Mouse (Mus musculus): ENCODE measurements at regions not wholly inside any gene's neighbourhood (a gene's known extent, or its start where the extent isn't known, plus 50 kb on each side); places are given as distances from the start of the nearest gene placed in this dataset.
A peak's percentile ranks its signal among the peaks of the same experiment; 100 is the strongest.

DNA sequence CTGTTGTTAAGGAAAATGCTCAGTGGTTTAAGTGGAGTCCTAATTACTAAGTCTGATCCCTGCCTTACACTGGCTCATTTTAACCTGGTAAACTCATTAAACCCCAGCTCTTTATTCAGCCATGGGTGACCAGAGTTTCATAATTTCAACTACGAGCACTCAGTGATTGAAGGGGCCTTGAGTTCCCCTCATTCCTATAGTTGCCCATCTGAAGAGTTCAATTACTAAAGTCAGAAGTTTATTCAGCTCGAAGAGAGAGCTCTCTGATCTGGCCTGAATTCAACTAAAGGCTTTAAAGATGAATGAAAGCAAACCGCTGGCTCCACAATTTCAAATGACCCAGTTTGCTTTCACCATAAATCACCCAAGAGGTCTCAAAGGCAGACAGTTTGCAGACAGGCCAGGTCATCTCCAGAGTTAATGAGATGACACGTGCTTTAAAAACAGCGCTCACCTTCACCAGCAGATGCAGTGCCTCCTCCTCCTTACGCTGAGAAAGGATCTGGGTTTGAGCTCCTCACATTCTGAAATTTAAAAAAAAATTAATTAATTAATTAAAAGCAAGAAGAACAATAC lies 154.3 kb upstream of the Slc24a2 start:
- no peak for ATAC-seq (ENCODE audit: insufficient number of reproducible peaks, low FRiP score, low TSS enrichment, low read depth)
- H3K9ac ChIP-seq (ENCODE audit: low read length), result no peak overlapping the region
- H3K9me3 ChIP-seq (ENCODE audit: control insufficient read depth, low read length), result no peaks in the 10 kb centered on the region
- H3K4me3 ChIP-seq (ENCODE audit: low read depth, low read length), result no peak overlapping the region
- no peak overlapping the region for H3K27ac ChIP-seq (replicated peaks; ENCODE audit: low read depth, low read length)
- no peaks in the 10 kb centered on the region for H3K36me3 ChIP-seq (ENCODE audit: control insufficient read depth, insufficient read depth, low read length)
- H3K4me1 ChIP-seq (ENCODE audit: control insufficient read depth, insufficient read depth, low read length), result peaks cover 10% of the 10 kb centered on the region; the same call in 1 of the 2 replicates
- 8% methylated on average over 6 of the region's 6 CpGs for WGBS
- DNase-seq (ENCODE audit: low spot score), result no peak
- no peaks in the 10 kb centered on the region for H3K27me3 ChIP-seq (ENCODE audit: control insufficient read depth, insufficient read depth, low read length)
- no peak overlapping the region for H3K4me2 ChIP-seq (ENCODE audit: low read depth, severe bottlenecking)

DNA sequence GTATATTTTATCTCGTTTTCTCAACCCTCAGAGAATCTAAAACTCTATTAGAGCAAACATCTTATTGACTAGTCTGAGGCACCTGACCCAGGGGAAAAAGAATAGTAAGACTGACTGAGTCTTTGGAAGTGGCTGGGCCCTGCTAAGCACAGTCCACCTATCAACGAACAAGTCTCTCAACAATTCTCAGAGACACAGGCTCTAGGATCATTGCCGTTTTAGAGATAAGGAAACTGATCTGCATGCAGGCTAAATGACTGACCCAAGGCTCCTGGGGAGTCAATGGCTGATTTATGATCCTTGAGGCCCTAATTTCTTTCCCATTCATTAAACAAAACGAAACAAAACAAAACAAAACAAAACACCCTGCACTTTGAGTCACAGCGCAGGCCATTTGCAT lies 150.4 kb upstream of the Slc24a2 start:
- H3K27me3 ChIP-seq (ENCODE audit: control insufficient read depth, insufficient read depth, low read length), result no peaks in the 10 kb centered on the region
- 42% methylated on average over 5 of the region's 5 CpGs for WGBS
- no peak for DNase-seq (ENCODE audit: low spot score)
- H3K9me3 ChIP-seq (ENCODE audit: control insufficient read depth, low read length), result no peaks in the 10 kb centered on the region
- no peak overlapping the region for H3K27ac ChIP-seq (replicated peaks; ENCODE audit: low read depth, low read length)
- ATAC-seq (ENCODE audit: insufficient number of reproducible peaks, low FRiP score, low TSS enrichment, low read depth), result no peak
- no peaks in the 10 kb centered on the region for H3K36me3 ChIP-seq (ENCODE audit: control insufficient read depth, insufficient read depth, low read length)
- no peak overlapping the region for H3K9ac ChIP-seq (ENCODE audit: low read length)
- no peak overlapping the region for H3K4me2 ChIP-seq (ENCODE audit: low read depth, severe bottlenecking)
- H3K4me1 ChIP-seq (ENCODE audit: control insufficient read depth, insufficient read depth, low read length), result peaks cover 18% of the 10 kb centered on the region; the same call in 1 of the 2 replicates
- no peak overlapping the region for H3K4me3 ChIP-seq (ENCODE audit: low read depth, low read length)

DNA sequence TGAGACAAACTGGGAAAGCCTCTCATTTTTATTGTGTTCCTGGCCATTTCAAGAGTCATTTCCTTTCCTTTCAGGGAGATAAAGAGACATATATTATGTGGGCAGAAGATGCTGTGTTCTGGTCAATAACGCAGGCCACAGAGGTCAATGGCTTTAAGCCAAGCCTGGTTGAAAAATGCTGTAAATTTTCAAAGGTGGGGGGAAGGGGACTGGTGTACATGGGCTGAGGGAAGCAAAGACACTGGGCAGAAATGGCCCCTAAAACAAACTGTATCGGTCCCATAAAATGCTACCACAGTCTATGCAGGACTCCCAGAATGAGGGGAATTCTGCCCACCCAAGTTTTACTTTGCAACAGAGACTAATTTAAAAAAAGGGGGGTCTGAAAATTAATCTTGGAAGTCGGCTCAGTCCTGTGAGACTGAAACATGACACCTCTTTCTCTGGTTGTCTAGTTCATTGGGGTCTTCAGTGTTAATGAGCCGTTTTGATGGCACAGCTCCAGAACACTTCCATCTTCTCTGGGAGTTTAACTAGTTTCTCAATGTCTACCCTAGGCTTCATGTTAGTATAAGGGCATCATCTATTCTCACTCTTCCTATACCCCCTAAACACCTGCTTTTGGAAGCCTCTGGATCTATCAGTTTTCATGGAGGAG lies 149.4 kb upstream of the Slc24a2 start:
- Histone ChIP-seq H3K36me3 (ENCODE audit: control insufficient read depth, insufficient read depth, low read length) (no peaks in the 10 kb centered on the region), H3K27ac (replicated peaks; ENCODE audit: low read depth, low read length) (no peak overlapping the region), H3K4me1 (ENCODE audit: control insufficient read depth, insufficient read depth, low read length) (peaks cover 18% of the 10 kb centered on the region; the same call in 1 of the 2 replicates), H3K4me2 (ENCODE audit: low read depth, severe bottlenecking) (no peak overlapping the region), H3K9ac (ENCODE audit: low read length) (no peak overlapping the region), H3K27me3 (ENCODE audit: control insufficient read depth, insufficient read depth, low read length) (no peaks in the 10 kb centered on the region), H3K4me3 (ENCODE audit: low read depth, low read length) (no peak overlapping the region), H3K9me3 (ENCODE audit: control insufficient read depth, low read length) (no peaks in the 10 kb centered on the region)
- DNase-seq (ENCODE audit: low spot score), result peak; percentile 19
- ATAC-seq (ENCODE audit: insufficient number of reproducible peaks, low FRiP score, low TSS enrichment, low read depth), result no peak
- WGBS, result 10% methylated on average over 4 of the region's 4 CpGs

DNA sequence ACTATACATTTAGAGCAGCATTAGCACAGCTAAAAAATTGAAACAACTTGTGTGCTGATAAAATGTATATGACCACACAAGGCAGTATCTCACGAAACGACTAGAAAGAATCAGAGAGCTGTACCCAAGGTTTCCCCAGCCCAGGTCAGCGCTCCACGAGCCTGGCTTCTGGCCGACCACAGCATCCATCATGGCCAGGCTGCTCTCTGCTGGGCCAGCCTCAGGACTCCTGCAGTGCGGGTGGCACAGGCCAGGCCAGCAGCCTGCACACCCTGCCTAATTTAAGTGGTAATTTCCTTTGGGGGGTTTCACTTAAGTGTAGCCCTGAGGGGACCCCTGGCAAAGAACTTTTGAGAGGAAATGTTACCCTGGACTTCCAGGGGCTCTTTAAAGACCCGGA lies 141.7 kb upstream of the Slc24a2 start:
- peaks cover 17% of the 10 kb centered on the region for H3K4me1 ChIP-seq (ENCODE audit: control insufficient read depth, insufficient read depth, low read length)
- H3K9me3 ChIP-seq (ENCODE audit: control insufficient read depth, low read length), result no peaks in the 10 kb centered on the region
- H3K36me3 ChIP-seq (ENCODE audit: control insufficient read depth, insufficient read depth, low read length), result no peaks in the 10 kb centered on the region
- 13% methylated on average over 7 of the region's 7 CpGs for WGBS
- no peak overlapping the region for H3K9ac ChIP-seq (ENCODE audit: low read length)
- H3K27ac ChIP-seq (replicated peaks; ENCODE audit: low read depth, low read length), result no peak overlapping the region
- no peak for DNase-seq (ENCODE audit: low spot score)
- ATAC-seq (ENCODE audit: insufficient number of reproducible peaks, low FRiP score, low TSS enrichment, low read depth), result peak; percentile 45
- H3K4me2 ChIP-seq (ENCODE audit: low read depth, severe bottlenecking), result no peak overlapping the region
- H3K27me3 ChIP-seq (ENCODE audit: control insufficient read depth, insufficient read depth, low read length), result no peaks in the 10 kb centered on the region
- no peak overlapping the region for H3K4me3 ChIP-seq (ENCODE audit: low read depth, low read length)

DNA sequence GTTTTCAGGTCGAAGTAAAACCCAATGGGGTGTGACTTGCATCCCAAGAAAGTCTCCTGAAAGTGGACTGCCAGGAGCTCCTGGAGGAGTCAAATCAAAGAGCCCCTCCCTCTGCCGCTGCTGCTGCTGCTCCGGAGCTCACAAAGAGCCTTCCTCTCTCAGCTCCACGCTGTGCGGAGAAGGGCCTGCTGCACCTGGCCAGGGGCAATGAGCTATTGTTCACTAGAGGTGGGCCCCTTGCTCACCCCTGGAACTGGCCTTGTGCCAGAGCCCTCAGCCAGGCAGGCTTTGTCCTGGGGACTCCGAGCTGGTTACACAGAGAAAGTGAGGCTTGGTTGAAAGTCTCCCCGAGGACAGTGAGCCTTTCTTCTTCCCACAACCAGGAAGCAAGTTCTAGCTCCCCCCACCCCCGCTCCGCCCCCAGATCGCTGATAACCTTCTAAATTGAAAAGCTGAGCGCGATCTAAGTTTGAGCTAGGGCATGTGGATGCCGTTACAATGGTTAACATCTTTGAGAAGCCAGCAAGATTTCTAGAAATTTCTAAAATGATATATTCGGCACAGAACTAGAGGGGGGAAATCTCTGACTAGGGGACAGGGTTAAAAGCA lies 139.5 kb upstream of the Slc24a2 start:
- Histone ChIP-seq H3K9me3 (ENCODE audit: control insufficient read depth, low read length) (no peaks in the 10 kb centered on the region), H3K36me3 (ENCODE audit: control insufficient read depth, insufficient read depth, low read length) (no peaks in the 10 kb centered on the region), H3K9ac (ENCODE audit: low read length) (peak overlapping the region; percentile 43), H3K27me3 (ENCODE audit: control insufficient read depth, insufficient read depth, low read length) (no peaks in the 10 kb centered on the region), H3K4me1 (ENCODE audit: control insufficient read depth, insufficient read depth, low read length) (peaks cover 17% of the 10 kb centered on the region), H3K4me2 (ENCODE audit: low read depth, severe bottlenecking) (peak overlapping the region; percentile 25), H3K27ac (replicated peaks; ENCODE audit: low read depth, low read length) (peak overlapping the region; percentile 33), H3K4me3 (ENCODE audit: low read depth, low read length) (no peak overlapping the region; the same call in 1 of the 2 replicates)
- DNase-seq (ENCODE audit: low spot score), result peak; percentile 71
- ATAC-seq (ENCODE audit: insufficient number of reproducible peaks, low FRiP score, low TSS enrichment, low read depth), result peak; percentile 72
- WGBS, result 15% methylated on average over 14 of the region's 14 CpGs

DNA sequence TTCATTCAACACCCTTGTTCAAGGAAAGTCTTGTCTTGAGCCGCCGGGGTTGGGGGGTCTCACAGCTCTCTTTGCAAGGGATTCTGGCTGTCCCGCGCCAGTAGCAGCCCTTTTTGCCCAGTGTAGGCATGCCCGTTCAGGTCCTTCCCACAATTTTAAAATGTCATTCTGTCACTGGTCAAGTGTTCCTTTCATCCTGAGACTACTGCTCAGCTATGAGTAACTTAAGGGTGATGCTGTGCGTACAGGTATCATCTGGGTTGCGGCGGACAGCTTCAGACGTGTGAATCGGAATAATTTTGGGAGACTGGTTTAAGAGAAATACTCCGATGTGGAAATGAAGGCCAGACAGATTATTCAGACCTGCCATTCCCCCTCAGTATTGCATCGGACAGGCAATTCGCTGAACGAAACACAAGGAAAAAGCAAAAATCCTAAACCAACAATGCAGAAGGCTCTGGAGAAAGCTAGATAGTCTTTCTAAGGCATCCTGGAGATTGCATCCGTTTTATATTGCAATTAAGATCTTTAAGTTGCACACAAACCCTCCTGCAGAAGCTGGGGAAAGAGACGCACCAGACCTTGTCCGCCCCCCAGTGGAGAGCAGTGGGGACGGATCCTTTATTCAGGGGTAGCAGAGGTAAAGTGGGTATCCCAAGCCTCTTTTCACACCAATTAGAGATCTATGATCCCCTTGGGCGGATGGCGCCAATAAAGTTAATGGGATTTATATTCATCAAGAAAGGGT lies 138.3 kb upstream of the Slc24a2 start:
- no peaks in the 10 kb centered on the region for H3K36me3 ChIP-seq (ENCODE audit: control insufficient read depth, insufficient read depth, low read length)
- H3K4me1 ChIP-seq (ENCODE audit: control insufficient read depth, insufficient read depth, low read length), result peaks cover 17% of the 10 kb centered on the region
- H3K27me3 ChIP-seq (ENCODE audit: control insufficient read depth, insufficient read depth, low read length), result no peaks in the 10 kb centered on the region
- 6% methylated on average over 20 of the region's 20 CpGs for WGBS
- H3K9ac ChIP-seq (ENCODE audit: low read length), result peak overlapping the region; percentile 81
- peak overlapping the region; percentile 70 for H3K4me2 ChIP-seq (ENCODE audit: low read depth, severe bottlenecking)
- H3K9me3 ChIP-seq (ENCODE audit: control insufficient read depth, low read length), result no peaks in the 10 kb centered on the region
- 0 out of 2 replicates have a peak overlapping the region, but pooled peaks have one; percentile 47 for H3K27ac ChIP-seq (replicated peaks; ENCODE audit: low read depth, low read length)
- peak overlapping the region; percentile 37 for H3K4me3 ChIP-seq (ENCODE audit: low read depth, low read length)
- DNase-seq (ENCODE audit: low spot score) (peak; percentile 86), ATAC-seq (ENCODE audit: insufficient number of reproducible peaks, low FRiP score, low TSS enrichment, low read depth) (peak; percentile 61; the same call in 1 of the 2 replicates)

DNA sequence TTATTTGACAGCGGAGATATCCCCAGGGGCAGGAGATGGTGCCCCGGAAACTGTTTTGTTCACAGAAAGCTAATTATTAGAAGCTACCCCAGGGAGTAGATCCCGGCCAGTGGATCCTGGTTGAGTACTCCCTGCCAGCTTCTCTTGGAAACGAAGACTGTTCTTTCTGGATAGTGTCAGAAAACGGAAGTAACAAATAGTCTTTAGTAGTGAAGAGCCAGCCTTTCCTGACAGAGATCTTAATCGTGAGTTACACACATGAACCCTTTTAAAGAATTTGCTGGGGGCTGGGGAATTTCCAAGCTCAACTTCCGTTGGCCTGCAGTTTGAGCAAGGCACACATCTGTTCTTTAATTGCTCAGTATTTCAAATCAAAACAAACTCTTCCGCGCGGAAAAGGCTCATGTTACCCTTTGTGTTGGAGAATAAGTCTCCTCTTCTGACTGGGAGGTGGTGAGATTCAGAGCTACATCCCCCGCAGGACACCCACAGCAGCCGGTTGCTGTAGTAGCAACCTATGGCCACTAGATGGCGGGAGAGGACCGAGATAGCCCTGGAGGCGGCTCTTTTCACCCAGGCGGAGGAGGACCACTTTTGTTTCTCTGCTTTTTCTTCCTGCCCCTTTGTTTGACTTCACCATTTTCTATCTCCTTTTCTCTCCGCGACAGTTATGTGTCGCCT lies 137.6 kb upstream of the Slc24a2 start:
- Histone ChIP-seq H3K9me3 (ENCODE audit: control insufficient read depth, low read length) (no peaks in the 10 kb centered on the region), H3K4me2 (ENCODE audit: low read depth, severe bottlenecking) (peak overlapping the region; percentile 70), H3K27ac (replicated peaks; ENCODE audit: low read depth, low read length) (0 out of 2 replicates have a peak overlapping the region, but pooled peaks have one; percentile 47), H3K4me3 (ENCODE audit: low read depth, low read length) (peak overlapping the region; percentile 37), H3K27me3 (ENCODE audit: control insufficient read depth, insufficient read depth, low read length) (no peaks in the 10 kb centered on the region), H3K36me3 (ENCODE audit: control insufficient read depth, insufficient read depth, low read length) (no peaks in the 10 kb centered on the region), H3K4me1 (ENCODE audit: control insufficient read depth, insufficient read depth, low read length) (peaks cover 17% of the 10 kb centered on the region), H3K9ac (ENCODE audit: low read length) (peak overlapping the region; percentile 81)
- DNase-seq (ENCODE audit: low spot score) (peak; percentile 89), ATAC-seq (ENCODE audit: insufficient number of reproducible peaks, low FRiP score, low TSS enrichment, low read depth) (peak; percentile 79; the same call in 1 of the 2 replicates)
- 10% methylated on average over 19 of the region's 19 CpGs for WGBS

DNA sequence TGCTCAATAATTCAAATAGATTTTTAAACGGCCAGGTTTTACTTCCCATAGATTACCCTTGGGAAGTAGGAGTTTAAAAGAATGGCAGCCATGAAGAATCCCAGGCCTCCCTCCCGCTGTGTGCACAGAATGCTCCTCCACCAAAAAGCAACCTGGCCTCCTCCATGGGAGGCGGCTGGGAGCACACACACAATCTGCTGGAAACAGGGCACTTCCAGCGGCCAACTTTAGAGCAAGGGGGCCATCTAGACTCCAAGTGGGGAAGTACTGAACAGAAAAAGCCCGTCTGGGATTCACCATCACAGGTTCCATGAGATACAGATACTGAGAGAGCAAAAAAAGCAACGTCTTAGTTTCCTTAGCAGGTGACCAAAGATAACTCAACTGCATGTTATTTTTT lies 131.9 kb upstream of the Slc24a2 start:
- Histone ChIP-seq H3K4me2 (ENCODE audit: low read depth, severe bottlenecking) (no peak overlapping the region), H3K36me3 (ENCODE audit: control insufficient read depth, insufficient read depth, low read length) (no peaks in the 10 kb centered on the region), H3K27ac (replicated peaks; ENCODE audit: low read depth, low read length) (no peak overlapping the region), H3K9ac (ENCODE audit: low read length) (no peak overlapping the region), H3K4me1 (ENCODE audit: control insufficient read depth, insufficient read depth, low read length) (no peaks in the 10 kb centered on the region), H3K27me3 (ENCODE audit: control insufficient read depth, insufficient read depth, low read length) (no peaks in the 10 kb centered on the region), H3K9me3 (ENCODE audit: control insufficient read depth, low read length) (no peaks in the 10 kb centered on the region), H3K4me3 (ENCODE audit: low read depth, low read length) (no peak overlapping the region)
- ATAC-seq (ENCODE audit: insufficient number of reproducible peaks, low FRiP score, low TSS enrichment, low read depth), result peak; percentile 57; the same call in 1 of the 2 replicates
- 17% methylated on average over 6 of the region's 6 CpGs for WGBS
- peak; percentile 62 for DNase-seq (ENCODE audit: low spot score)

Measured in limb, embryonic 11.5 days (tissue).